Mouse (Mus musculus) testis, postnatal 10 days (tissue): ENCODE data around the gene Wfdc2.

ENCODE experiments used
- DNase-seq: peaks from one replicate; pipeline ENCODE4 v3.0.0; 2021; ENCODE audit warnings: low spot score

Gene Wfdc2

DNA sequence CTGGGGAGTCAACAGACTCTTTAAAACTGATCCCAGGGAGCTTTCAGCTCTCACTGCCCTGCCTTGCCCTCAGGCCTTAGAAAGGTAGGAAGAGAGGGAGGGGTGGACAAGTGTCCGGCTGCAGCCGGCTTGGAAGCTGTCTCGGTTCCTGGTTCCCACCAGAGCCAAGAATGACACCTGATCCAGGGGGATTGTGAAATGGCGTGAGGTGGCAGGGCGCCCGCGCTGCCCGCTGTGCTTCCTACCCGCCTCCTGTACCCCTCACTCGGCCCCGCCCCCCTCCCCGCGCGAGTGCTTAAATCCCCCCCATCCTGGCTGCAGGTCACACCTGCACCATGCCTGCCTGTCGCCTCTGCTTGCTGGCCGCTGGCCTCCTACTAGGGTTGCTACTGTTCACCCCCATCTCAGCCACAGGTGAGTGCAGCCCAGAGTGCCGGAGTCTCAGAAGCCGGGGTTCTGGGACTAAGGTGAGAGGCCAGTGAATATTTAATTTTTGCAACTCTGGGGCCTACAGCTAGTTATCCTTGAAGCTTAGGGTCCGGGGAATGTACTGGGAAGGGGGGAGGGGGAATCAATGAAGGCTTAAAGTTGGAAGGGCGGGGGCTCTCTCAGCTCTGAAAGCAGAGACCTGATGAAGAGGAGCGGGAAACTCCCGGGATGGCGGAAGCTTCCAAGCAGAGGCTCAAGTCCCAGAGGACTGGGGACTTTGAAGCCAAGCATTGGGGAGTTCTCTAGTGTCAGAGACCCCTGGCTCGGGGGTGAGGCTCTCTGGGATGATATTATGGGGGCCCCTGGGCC is at the start of gene Wfdc2:
Gene Wfdc2, plus strand, starts transcription at position 23 of the 798 bp plus-strand sequence.
- DNase-seq: no peak

DNA sequence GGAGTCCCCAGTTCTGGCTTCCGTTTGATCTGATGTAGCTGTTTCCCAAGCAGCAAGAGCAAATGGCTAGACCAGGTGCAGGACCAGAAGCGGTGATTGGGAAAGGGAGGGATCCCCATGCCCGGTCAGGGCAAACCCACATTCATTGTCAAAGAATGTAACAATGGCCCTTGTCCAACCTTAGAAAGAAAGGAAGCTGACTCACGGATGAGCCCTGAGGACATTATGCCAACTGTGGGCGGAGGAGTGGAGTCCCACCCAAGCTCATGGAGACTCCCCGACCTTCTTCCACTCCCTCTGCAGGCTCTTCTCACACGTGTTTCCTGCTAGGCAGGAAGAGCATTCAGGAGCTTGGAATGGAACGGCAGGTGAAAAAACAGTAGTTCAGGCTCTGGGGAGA is 48.8 kb upstream of the Wfdc2 start:
- DNase-seq: no peak

DNA sequence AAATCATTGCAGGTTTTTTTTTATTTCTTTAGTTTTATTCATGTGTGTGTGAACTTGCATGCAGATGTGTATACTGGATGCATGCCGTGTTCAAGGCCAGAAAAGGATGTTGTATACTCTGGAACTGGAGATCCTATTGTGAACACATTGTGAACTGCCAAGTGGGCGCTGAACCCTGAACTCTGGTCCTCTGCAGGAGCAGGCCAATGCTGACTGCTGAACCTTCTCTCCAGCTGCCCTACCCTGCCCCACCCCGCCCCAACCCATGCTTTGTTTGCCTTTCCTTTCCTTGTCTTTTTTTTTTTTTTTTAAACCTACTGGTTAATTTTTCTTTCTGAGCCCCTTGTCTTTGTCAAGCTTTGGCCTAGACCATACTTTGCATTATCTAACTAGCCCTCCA is 47.3 kb upstream of the Wfdc2 start:
- no peak for DNase-seq

DNA sequence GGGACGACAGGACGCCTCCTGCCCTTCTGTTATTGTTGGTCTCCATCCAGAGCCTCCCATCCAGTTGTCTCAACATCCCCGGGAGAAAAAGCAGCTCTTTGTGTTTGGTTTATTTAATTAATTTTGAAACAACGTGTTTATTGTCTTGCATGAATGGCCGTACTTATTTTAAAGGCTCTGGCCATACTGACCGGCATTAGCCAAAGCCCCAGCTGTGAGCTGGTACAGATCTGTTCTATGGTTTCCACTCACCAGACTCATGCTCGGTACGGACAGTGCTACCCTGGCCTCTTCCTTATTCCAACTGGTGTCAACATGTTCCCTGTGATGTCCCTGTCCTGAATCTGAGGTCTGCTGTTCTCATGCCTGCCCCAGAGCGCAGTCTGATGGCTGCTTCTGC is 46.3 kb upstream of the Wfdc2 start:
- DNase-seq: no peak

DNA sequence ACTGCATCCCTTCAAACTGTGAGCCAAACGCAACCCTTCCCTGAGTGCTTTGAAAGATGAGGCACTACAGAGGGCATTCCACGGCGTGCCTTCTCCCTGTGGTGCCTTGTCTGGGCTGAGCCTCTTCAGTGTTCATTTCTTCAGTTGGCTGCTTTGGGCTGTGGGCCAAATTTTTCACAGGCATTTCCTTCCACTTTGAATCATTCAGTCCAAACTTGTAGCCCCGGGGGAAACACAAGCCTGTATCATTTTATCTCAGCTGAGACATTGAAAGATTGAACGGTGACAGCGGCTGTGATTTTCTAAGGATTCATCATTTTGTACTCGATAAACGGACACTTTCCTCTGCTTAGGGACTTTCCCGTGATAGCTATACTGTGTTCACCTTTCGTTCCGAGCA is 45.6 kb upstream of the Wfdc2 start:
- DNase-seq: no peak

DNA sequence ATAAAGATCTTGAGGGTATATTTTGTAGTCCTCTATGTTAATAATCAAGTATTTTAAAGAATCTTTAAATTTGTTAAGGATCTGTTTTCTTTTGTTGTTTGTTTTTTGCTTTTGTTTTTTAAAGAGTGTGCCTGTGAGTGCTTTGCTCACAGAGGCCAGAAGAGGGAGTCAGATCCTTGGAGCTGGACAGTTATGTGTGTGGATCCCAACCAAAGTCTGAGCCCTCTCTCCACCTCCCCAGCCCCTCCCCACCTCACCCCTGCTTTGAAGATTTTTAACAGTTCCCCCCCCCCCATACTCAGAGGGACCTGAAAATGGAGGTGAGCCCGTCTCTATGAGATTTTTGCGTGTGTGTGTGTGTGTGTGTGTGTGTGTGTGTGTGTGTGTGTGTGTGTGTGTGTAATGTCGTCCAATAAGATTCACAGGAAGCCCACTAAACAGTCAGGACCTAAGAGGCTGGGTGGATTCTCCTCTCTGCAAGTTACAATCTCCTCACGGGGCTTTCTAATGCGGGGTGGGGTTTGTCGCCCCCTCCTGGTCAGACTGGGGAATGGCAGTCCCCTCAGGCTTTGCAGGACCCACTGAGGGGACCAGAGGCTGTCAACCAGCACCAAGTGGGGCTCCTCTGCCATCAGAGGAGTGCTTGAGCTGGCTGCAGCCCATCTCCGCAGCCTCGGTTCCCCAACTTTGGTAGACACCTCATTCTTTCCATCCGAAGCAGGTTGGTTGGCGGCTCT is 44.6 kb upstream of the Wfdc2 start:
- peak; percentile 67 for DNase-seq

DNA sequence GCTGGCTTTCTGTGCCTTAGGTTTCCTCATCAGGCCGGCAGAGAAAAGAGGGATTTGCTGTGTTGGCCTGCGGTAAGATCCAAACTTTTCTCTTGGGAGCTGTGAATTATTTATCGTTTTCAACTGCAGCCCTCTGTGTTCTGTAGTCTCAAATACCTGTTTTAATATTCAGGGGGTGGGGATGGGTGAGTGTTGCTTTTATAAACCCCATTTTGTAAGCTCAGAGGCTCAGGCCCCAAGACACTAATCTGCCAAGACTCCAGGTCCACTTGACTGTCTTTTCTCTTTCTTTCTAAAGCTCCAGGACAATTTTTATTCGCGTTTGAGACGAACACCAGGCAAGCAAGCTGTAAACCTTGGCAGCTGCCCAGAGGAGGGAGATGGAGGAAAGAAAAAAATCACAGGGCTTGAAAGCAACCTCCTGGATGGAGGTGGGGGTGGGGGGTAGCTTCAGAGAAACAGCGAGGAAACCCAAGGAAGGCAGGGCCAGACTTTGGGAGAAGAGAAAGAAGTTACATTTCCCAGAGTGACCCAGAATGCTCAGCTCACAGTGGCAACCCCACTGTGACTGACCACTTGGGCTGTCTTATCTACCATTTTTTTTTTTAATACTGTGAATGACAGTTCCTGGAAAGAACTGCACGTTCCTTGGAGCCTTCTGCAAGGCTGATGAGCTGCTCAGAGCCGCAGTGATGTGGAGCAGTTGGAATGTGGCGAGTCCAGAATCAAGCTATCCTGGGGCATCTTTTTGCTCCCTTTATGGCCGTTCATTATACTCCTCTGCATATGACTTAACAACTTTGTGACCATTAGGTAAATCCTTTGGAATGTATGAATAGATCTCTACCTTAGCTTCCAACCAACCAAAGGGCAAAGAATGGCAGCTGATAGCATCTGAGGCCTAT is 43.7 kb upstream of the Wfdc2 start:
- DNase-seq: no peak

DNA sequence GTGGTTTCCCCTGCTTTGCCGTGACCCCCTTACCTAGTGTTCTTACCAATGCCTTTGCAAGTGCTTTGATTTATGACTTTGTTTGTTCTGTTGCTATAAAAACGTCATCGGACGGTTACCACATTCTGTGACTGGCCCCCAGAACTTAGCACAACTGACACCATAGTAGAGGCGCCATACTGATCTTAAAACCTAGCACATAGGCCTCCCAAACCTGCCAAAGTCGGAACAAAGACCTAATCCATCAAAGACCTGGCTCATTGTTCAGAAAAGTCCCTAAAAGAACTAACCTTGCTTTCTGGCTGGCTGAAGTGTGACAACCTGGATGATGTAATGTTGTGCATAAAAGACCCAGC is 43.1 kb upstream of the Wfdc2 start:
- no peak for DNase-seq

DNA sequence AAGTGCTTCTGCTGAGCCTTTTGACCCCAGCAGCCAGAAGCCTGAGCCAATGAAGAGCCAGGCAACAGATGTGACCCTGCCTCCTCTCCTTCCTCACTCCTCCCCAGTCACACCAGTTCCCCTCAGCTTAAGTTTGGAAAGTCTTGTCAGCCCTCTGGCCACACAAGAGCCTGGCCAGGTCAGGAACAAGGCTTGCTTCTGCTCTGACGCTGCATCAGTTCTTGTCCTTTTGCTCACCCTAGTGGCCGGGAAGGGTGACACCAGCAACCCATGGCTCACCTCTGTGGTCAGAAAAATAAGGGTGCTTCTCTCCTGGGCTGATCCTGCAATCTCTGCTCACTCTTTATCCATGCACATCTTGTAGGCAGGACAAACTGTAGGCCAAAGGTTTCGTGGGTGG is 41.4 kb upstream of the Wfdc2 start:
- DNase-seq: no peak

DNA sequence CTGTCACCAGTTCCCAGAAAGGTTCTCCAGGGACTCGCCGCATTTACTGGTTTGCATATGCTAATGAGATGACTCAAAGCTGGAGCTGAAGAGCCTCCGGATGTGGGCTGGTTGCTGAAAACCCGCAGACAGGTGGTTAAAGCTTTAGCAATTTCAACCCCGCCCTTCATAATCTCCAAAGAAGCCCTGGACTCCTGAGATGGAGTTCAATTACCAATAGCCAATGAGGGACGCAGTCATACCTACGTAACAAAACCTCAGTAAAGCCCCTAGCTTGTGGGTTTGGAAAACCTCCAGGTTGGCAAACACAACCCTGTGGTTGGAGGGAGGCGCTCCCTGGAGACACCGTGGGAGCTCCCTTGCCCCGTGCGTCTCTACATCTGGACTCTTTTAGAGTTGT is 40.4 kb upstream of the Wfdc2 start:
- DNase-seq: no peak

DNA sequence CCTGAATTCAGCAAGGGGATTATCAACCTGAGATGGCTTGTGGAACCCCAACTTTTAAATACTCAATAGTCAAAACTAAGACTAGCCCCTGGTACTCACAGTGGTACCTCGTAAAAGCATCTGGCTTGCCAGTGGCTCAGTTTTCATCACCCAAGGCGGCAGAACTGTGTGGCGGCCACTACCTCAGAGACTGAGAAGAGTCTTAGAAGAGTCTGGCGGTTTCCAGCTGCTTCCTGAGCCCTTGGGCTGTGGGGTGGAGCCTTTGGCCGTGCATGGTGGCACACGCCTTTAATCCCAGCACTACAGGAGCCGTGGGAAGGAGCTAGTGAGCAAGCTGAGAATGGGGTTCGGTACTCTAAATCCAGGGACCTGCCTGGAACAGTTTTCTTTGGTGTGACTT is 39.9 kb upstream of the Wfdc2 start:
- DNase-seq: no peak

DNA sequence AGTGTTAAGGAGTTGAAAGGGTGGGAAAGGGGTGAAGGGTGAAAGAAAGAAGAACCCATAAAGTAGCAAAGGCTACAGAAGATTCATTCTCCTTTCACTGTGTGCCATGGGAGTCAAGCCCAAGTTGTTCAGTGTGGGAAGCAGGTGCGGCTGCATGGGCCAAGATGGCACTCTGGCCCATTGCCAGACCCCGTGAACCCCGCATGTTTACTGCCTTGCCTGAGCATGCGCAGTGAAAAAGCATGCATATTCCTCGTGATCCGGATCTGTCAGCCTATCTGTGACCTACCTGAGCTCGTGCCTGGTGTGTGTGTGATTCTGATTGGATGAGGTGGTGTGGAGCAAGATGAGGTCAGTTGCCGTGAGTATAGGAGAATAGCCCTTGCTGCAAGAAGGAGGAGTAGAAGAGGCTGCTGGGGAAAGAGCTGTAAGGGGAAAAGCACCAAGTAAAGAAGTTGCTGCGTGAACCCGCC is 38.9 kb upstream of the Wfdc2 start:
- no peak for DNase-seq

DNA sequence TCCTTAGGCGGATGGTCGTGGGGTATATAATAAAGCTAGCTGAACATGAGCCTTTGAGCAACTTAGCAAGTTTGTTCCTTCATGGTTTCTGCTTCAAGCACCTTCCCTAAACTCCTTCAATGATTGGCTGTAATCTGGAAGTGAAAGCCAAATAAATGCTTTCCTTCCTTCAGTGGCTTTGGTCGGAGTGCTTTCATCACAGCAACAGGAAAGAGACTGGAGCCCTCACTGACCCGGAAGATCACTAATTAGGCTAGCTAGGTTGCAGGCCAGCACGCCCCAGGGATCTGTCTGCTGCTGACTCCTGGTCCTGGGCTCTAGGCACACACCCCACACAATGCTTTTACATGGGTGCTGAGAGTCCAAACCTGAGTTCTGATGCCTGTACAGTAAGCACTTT is 33.7 kb upstream of the Wfdc2 start:
- no peak for DNase-seq

DNA sequence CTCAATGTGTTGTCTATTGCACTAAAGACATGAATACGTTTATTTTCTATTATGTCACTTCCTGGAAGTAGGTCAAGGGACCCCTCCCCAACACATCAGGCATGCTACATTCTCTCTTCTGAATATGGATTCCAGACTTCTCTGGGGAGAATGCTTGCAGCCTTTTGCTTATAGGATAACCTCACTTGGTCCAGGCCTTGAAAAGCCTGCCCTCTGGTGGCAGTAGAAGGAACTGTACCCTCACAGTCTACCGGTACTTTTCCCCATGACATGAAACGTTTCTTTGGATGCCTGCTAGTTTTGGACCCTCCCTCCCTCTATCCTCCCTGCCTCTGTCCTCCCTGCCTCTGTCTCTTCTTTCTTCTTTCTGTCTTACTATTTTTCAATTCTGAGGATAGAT is 31.0 kb upstream of the Wfdc2 start:
- peak; percentile 87 for DNase-seq

DNA sequence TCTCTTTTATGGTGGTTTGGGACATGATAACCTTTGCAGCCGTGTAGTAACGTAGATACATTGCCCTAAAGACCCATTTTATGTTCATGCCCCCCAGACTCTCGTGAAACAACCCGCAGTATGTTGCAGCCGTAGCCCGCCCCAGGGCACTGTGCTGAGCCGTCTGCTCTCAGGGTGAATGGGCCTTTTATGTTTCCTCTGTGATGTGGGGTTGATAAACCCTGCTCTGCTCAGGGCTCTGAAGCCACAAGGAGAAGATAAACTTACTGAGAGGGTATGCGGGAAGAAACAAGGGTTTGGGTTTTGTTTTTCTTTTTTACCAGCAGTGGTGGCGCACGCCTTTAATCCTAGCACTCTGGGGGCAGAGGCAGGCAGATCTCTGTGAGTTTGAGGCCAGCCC is 27.9 kb upstream of the Wfdc2 start:
- DNase-seq: no peak

DNA sequence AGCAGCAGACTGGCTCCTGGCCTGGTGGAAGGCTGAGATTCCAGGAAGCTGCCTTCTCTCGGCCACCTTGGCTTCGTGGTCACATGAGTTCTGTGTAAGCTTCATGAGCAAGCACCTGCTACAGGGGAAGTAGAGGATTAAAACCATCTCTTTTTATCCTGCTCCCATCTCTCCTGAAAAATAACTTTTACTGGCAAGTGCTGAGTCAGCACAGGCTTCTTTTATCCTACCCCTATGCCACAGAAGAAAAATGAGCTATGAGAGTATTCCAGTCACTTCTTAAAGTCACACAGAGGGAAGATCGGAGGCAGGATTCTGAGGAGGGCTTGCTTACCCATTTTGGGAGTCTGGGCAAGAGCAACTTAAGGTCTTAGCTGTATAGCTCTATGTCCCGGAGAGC is 25.2 kb upstream of the Wfdc2 start:
- DNase-seq: no peak

DNA sequence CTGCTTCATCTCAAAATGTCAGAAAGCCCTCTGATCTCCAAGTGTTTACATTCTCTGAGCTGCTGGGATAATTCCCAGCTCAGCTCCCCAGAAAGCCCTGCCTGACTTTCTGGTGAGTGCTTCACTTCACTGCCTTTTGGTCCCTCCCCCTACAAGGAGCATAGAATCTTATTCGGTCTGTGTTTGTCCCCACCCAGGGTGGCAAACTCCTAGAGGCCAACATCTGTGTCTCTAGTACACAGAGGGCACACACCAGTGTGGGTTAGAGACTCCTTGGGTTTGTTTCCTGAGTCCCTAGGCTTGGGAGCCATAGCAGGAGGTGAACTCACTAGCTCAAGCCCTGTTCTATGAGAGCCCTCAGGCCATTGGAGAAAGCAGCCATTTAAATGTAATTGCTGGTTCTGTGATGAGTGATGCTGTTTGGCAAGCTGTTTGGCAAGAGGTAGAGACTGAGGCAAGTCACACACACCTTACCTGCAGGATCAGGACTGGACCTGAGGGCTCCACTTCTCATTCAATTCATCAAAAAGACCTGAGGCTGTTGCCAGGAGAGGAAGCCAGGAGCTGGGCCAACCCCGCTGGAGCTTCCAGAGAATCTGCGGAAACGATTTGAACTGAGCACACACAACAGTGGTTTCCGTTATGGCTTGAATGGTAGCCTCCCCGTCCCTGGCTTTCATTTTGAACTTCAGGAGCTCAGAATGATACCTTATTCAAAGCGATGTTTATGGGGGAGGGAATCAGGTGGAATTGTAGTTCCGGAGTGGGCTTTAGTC is 21.4 kb upstream of the Wfdc2 start:
- no peak for DNase-seq

DNA sequence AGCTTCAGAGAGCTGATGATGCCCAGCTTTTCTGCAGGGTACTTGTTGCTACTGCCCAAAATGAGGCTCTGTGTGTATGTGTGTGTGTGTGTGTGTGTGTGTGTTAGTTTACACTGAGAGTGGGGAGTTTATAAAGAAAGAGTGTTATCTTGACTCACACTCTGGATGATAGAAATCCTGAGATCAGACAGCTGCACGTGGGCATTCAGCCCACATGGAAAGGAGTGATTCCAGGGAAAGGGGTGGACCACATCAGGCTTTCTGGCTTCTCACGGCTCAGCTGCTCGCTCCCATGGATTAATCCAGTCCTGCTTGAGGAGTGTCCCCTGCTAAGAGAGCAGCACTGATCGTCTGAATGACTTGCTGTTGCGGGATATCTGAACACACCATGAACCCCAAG is 20.1 kb upstream of the Wfdc2 start:
- DNase-seq: no peak

DNA sequence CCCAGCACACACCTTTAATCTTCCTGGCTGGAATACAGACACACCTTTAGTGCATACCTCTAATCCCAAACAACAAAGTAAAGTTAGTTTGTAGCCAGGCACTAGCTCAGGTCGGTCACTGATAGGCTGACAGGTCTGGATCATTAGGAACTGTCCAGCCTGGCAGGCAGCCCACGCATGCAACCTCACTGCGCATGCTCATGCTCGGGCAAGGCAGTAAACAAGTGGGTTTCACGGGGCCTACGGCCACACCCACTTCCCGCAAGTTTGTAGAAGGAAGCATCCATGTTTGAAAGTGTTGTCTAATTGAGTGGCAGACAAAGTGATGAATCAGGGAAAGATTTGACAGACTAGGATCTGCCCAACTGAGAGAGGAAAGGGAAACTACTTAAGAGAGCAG is 19.6 kb upstream of the Wfdc2 start:
- no peak for DNase-seq

DNA sequence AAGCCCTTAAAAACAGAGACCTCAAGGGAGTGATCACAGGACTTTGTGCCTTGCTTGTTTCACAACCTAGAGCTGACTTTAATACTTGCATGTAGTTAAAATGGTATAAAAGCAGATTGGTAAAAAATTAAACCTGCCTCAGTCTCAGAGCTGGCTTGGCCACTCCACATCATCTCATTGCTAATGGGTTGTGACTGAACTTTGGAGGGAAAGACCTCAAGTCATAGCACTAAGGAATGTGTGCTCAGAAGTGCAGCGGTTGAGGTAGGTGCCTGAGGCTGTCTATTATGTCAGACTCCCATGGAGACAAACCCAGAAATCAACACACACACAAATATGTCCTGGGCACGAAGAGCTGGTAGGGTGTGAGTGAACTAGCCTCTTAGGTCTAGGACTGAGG is 18.5 kb upstream of the Wfdc2 start:
- DNase-seq: no peak

DNA sequence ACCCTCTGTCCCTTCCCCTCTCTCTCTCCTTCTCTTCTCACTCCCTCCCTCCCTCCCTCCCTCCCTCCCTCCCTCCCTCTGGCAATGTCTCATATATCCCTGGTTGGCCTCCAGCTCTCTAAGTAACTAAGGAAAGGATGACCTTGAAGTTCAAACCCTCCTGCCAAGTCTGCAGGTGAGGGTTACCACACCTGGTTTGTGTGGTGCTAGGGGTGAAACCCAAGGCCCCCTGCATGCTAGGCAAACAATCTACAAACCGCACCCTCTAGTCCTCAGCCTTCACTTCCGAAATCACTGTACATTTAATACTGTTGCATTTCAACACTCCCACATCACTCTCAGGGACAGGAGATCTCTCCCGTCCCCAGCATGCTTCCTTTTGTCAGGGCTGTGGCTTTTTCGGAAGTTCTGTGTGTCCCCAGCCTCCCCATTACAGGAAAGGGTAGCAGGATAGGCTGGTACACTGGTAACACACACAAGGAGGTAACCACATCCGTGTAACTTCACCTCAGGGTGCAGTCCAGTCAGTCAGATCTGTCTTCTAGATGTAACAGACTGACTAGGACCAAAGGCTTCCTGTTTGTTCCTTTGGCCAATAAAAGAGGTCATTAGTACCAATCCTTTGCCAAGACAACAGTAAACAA is 17.6 kb upstream of the Wfdc2 start:
- DNase-seq: no peak
